Mouse (Mus musculus) CH12.LX (cell line): ENCODE measurements at regions not wholly inside any gene's neighbourhood (a gene's known extent, or its start where the extent isn't known, plus 50 kb on each side); places are given as distances from the start of the nearest gene placed in this dataset.

Experiments
- BHLHE40 ChIP-seq: IDR thresholded peaks from 2 replicates; pipeline ENCODE4 v1.6.1; 2011; ENCODE audit warnings: mild to moderate bottlenecking, low read depth, low read length, improper control_type of control experiment
- CHD1 ChIP-seq: IDR thresholded peaks from 2 replicates; pipeline ENCODE4 v1.6.1; 2012; ENCODE audit warnings: low read depth, low read length, improper control_type of control experiment, inconsistent platforms
- CHD2 ChIP-seq: IDR thresholded peaks from 2 replicates; pipeline ENCODE4 v1.6.1; 2011; ENCODE audit warnings: low read length, improper control_type of control experiment
- CTCF ChIP-seq, 2 experiments: IDR thresholded peaks in 1 of 2; conservative IDR thresholded peaks in 1 of 2; 2 replicates each; pipeline ENCODE4 v1.5.1; 2011 to 2012; ENCODE audit warnings: low read depth in 2 of 2, low read length in 2 of 2, improper control_type of control experiment in 1 of 2, inconsistent platforms in 1 of 2, mild to moderate bottlenecking in 1 of 2, moderate library complexity in 1 of 2
- EP300 ChIP-seq: IDR thresholded peaks from 2 replicates; pipeline ENCODE4 v1.6.1; 2011; ENCODE audit warnings: low read length, improper control_type of control experiment
- HCFC1 ChIP-seq: IDR thresholded peaks from 2 replicates; pipeline ENCODE4 v1.6.1; 2012; ENCODE audit warnings: low read depth, mild to moderate bottlenecking, inconsistent platforms, low read length, improper control_type of control experiment
- JUND ChIP-seq: conservative IDR thresholded peaks from 2 replicates; pipeline ENCODE4 v1.6.1; 2011; ENCODE audit warnings: low read depth, low read length, improper control_type of control experiment
- MYC ChIP-seq: IDR thresholded peaks from 2 replicates; pipeline ENCODE4 v1.6.1; 2011; ENCODE audit warnings: low read depth, mild to moderate bottlenecking, improper control_type of control experiment, low read length
- POLR2A ChIP-seq: IDR thresholded peaks from 2 replicates; pipeline ENCODE4 v1.6.1; 2011; ENCODE audit warnings: low read depth, mild to moderate bottlenecking, improper control_type of control experiment, low read length
- POLR2AphosphoS2 ChIP-seq: IDR thresholded peaks from 2 replicates; pipeline ENCODE4 v1.6.1; 2011; ENCODE audit warnings: low read depth, low read length, improper control_type of control experiment

- no peak for TF ChIP-seq CHD1
- no peak for TF ChIP-seq EP300
- TF ChIP-seq JUND: no peak
- TF ChIP-seq BHLHE40: no peak
- TF ChIP-seq MYC: no peak
- no peak for TF ChIP-seq POLR2AphosphoS2
- no peak for TF ChIP-seq CTCF (conservative IDR thresholded peaks at IDR 0.05 in 1 of 2, IDR thresholded peaks at IDR 0.05 in 1 of 2; ENCODE audit: low read depth in 2 of 2, low read length in 2 of 2)
- TF ChIP-seq POLR2A: no peak
- TF ChIP-seq CHD2: no peak
- TF ChIP-seq HCFC1: no peak
These were observed 323.2 kb downstream of the Cog6 start for GRCm38 (mm10) chr3:52693813-52694212.
